Comparison of ENCODE assay signal across 11 mouse cellular contexts in the genomic region with DNA sequence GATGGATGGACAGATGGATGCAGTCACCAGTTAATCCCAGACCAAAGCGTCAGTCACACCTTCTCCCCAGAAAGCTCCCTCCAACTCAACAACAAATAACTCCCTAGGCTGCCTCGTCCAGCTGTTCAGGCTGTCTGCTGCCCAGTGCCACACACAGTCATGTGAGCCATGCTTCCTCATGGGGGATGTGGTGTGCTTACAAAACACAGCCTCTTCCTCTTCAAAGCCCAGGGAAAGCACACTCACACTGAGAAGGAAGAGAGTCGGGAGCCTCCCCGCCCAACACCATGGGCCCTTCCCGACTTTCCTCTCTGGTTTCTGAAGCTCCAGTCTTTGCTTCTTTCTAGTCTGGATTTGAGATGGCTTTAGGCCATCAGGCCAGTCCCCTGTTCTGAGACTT.
DNase-seq lines count a peak whose midpoint lies in the region; ATAC-seq lines count a peak whose summit lies in the region.
"Had no signal": no experiment of that assay in that cellular context is flagged by ENCODE, and none has a peak within 500 bp of the region (broad histone marks: within the 10 kb centered on the region; RNA-seq: fewer than 3 reads in every experiment).

No protein-coding gene starts in this region.

- peaks cover 4% of the 10 kb centered on the region; the same call in 1 of the 2 replicates for H3K9me3 ChIP-seq in forebrain, embryonic 10.5 days
- H3K9me3 ChIP-seq in forebrain, embryonic 14.5 days (replicated peaks; ENCODE audit: control insufficient read depth, low read length) = no peaks in the 10 kb centered on the region
- no peaks in the 10 kb centered on the region for H3K9me3 ChIP-seq in forebrain, embryonic 11.5 days (ENCODE audit: control insufficient read depth, low read length)
- H3K9me3 ChIP-seq: limb, embryonic 15.5 days; neural tube, embryonic 12.5 days had no signal

- H3K4me1 ChIP-seq in forebrain, embryonic 10.5 days = peaks cover 16% of the 10 kb centered on the region
- H3K4me1 ChIP-seq in forebrain, embryonic 14.5 days (ENCODE audit: control insufficient read depth, insufficient read depth, low read length) = no peaks in the 10 kb centered on the region
- no peaks in the 10 kb centered on the region for H3K4me1 ChIP-seq in forebrain, embryonic 11.5 days (replicated peaks; ENCODE audit: control insufficient read depth, insufficient read depth, low read length)
- H3K4me1 ChIP-seq: neural tube, embryonic 12.5 days had no signal

- no peak for DNase-seq in forebrain, embryonic 10.5 days (ENCODE audit: extremely low spot score, low spot score)
- DNase-seq in forebrain, embryonic 14.5 days (ENCODE audit: low spot score) = no peak
- peak; percentile 74 for DNase-seq in 416B (ENCODE audit: low read depth)
- peak; percentile 66 for DNase-seq in lung, postnatal 25 days (ENCODE audit: low spot score)
- DNase-seq in forebrain, embryonic 11.5 days (ENCODE audit: low spot score) = no peak
- DNase-seq in urinary bladder, postnatal 10 days (ENCODE audit: low spot score) = no peak
- DNase-seq in gastrocnemius, postnatal 25 days = no peak
- DNase-seq: cerebellum, adult 18-20 months had no signal

- H3K27ac ChIP-seq in forebrain, embryonic 10.5 days = peak overlapping the region; percentile 8; the same call in 1 of the 2 replicates
- H3K27ac ChIP-seq in forebrain, embryonic 14.5 days (ENCODE audit: low read depth, low read length) = no peak overlapping the region
- H3K27ac ChIP-seq in forebrain, embryonic 11.5 days (ENCODE audit: low read depth, low read length) = no peak overlapping the region
- H3K27ac ChIP-seq: limb, embryonic 15.5 days; neural tube, embryonic 12.5 days had no signal

- H3K36me3 ChIP-seq in forebrain, embryonic 10.5 days (replicated peaks) = no peaks in the 10 kb centered on the region
- H3K36me3 ChIP-seq in forebrain, embryonic 14.5 days (ENCODE audit: control insufficient read depth, insufficient read depth, low read length) = no peaks in the 10 kb centered on the region
- no peaks in the 10 kb centered on the region for H3K36me3 ChIP-seq in forebrain, embryonic 11.5 days (ENCODE audit: control insufficient read depth, insufficient read depth, low read length)
- H3K36me3 ChIP-seq: limb, embryonic 15.5 days; neural tube, embryonic 12.5 days had no signal

- WGBS in forebrain, embryonic 10.5 days = 78% methylated on average over 5 of the region's 5 CpGs
- 77% methylated on average over 5 of the region's 5 CpGs for WGBS in forebrain, embryonic 14.5 days
- 77% methylated on average over 5 of the region's 5 CpGs for WGBS in forebrain, embryonic 11.5 days

- no peak overlapping the region for H3K9ac ChIP-seq in forebrain, embryonic 14.5 days (ENCODE audit: low read length)
- no peak overlapping the region for H3K9ac ChIP-seq in forebrain, embryonic 11.5 days (ENCODE audit: low read length)
- H3K9ac ChIP-seq: limb, embryonic 15.5 days; neural tube, embryonic 12.5 days had no signal

- H3K4me2 ChIP-seq in forebrain, embryonic 14.5 days (ENCODE audit: low read length) = no peak overlapping the region
- no peak overlapping the region for H3K4me2 ChIP-seq in forebrain, embryonic 11.5 days (ENCODE audit: low read depth, low read length, severe bottlenecking)
- H3K4me2 ChIP-seq: limb, embryonic 15.5 days; neural tube, embryonic 12.5 days had no signal

- ATAC-seq in forebrain, embryonic 14.5 days = no peak
- ATAC-seq in granulocyte monocyte progenitor cell, adult 5-6 weeks (replicated peaks; ENCODE audit: poor library complexity, severe bottlenecking) = peak; percentile 80
- no peak for ATAC-seq in forebrain, embryonic 11.5 days (replicated peaks; ENCODE audit: low FRiP score)

- H3K27me3 ChIP-seq in forebrain, embryonic 10.5 days (ENCODE audit: poor library complexity, severe bottlenecking) = no peaks in the 10 kb centered on the region
- H3K27me3 ChIP-seq in forebrain, embryonic 14.5 days (replicated peaks; ENCODE audit: control insufficient read depth, insufficient read depth, low read length) = no peaks in the 10 kb centered on the region
- H3K27me3 ChIP-seq in forebrain, embryonic 11.5 days (ENCODE audit: control insufficient read depth, insufficient read depth, low read length) = no peaks in the 10 kb centered on the region
- H3K27me3 ChIP-seq: limb, embryonic 15.5 days; neural tube, embryonic 12.5 days had no signal

- no peak overlapping the region for H3K4me3 ChIP-seq in forebrain, embryonic 10.5 days
- H3K4me3 ChIP-seq in forebrain, embryonic 14.5 days (ENCODE audit: low read depth, low read length) = no peak overlapping the region
- no peak overlapping the region for H3K4me3 ChIP-seq in forebrain, embryonic 11.5 days (ENCODE audit: low read depth, low read length)
- H3K4me3 ChIP-seq: limb, embryonic 15.5 days; neural tube, embryonic 12.5 days had no signal

Comparison
In these comparisons a context has a peak if more than half of its experiments do, and no peak if none do; other contexts are left out.
1. DNase-seq: peak in 416B (single experiment) and lung, postnatal 25 days (single experiment); none in forebrain, embryonic 10.5 days (single experiment), forebrain, embryonic 14.5 days (single experiment), forebrain, embryonic 11.5 days (single experiment), urinary bladder, postnatal 10 days (single experiment) and gastrocnemius, postnatal 25 days (single experiment).